Mouse (Mus musculus): ENCODE data around the gene Sytl3.

Sytl3 gene

DNA sequence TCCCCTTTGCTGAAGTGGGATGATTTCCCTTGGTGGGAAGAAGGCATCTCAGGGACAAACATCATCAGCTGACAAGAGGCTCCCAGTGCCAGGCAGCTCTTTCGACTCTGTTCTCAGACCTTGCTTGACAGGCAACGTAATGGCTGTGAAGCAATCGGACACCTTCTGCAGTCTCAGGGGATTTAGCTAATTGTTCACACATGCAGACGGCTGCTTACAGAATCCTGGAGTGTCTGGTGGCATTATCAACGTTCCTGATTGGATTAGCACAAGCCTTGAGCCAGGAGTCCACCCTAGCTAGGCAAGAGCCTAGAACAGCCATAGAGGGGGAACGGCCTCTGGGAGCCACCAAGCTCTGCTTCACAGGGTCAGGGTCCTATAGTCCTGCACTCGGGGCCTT lies 93.5 kb downstream of the Sytl3 start:
- no peak for TF ChIP-seq GATA4 (IDR thresholded peaks at IDR 0.05; ENCODE audit: insufficient replicate concordance, low read length)

DNA sequence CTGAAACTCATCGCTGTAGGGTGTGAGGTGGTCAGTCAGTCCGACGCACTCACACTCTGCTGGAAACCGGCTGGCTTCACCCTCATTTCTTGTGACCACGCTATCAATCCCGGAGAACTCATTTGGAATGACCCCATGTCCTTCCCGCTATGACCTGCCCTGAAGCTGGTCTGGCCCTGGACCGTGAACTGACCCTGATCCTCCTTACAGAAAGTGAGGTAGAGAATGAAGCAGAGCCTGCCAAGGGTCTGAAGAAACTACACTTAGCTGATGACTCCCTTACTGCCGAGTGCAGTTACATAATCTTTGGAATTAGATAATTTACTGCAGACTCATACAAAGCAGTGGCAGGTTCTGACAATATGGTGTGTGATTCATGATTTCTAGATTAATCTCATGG lies 96.3 kb downstream of the Sytl3 start:
- no peak for TF ChIP-seq GATA4 (IDR thresholded peaks at IDR 0.05; ENCODE audit: insufficient replicate concordance, low read length)

DNA sequence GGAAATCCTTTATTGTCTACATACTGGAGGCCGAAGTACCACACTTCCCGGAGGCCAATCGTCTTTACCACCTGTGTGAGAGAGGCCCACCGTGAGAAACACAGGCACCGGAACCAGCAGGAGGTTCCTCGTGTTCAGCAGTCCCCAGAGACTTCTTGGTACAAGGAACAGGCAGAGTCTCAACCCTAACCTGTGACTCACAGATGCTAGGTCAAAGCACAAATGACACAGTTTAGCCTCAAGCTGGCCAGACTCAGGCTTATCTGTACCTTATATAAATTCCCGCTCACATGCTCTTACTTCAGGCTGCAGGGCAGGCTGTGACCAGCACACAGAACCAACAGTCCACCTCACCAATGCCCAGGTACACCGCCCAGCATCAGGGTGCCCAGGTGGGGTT lies 97.0 kb downstream of the Sytl3 start:
- TF ChIP-seq GATA4 (IDR thresholded peaks at IDR 0.05; ENCODE audit: insufficient replicate concordance, low read length): no peak

DNA sequence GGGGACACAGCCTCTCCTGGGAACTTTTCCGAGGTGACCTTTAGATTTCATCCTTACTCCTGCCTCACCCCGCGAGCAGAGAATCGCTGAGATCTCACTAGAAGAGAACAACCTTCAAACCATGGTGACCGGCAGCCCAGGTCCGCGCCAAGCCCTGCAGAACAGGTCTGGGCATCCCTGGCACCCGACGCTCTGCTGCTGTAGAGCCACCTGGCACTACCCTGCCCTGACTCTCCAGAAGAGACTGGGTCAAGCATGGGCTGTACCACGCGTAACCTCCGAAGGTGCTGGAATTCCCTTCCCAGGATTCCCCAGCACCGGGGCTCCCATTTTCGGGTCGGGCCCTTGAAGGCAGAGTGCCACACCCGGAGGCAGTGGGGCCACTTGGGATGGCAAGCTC lies 99.0 kb downstream of the Sytl3 start:
- no peak for TF ChIP-seq GATA4 (IDR thresholded peaks at IDR 0.05; ENCODE audit: insufficient replicate concordance, low read length)

DNA sequence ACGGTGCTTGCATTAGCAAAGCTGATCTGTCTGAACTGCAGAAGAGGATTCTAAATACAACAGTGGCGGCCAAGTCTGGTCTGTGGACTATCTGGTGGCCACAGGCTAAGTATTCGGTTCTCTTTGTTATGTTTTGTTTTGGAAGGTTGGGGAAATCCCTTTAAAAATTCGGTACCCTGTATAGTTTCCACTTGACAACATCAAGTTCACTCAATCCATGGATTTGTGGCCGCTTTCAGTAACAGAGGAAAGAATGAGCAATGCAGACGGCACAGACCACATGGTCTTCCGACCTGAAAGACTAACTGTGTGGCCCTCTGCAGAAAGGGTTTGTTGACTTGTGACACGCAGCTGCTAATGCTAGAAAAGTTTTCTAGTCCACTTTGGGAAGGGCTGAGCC lies 100.0 kb downstream of the Sytl3 start:
- TF ChIP-seq GATA4 (IDR thresholded peaks at IDR 0.05; ENCODE audit: insufficient replicate concordance, low read length): no peak

DNA sequence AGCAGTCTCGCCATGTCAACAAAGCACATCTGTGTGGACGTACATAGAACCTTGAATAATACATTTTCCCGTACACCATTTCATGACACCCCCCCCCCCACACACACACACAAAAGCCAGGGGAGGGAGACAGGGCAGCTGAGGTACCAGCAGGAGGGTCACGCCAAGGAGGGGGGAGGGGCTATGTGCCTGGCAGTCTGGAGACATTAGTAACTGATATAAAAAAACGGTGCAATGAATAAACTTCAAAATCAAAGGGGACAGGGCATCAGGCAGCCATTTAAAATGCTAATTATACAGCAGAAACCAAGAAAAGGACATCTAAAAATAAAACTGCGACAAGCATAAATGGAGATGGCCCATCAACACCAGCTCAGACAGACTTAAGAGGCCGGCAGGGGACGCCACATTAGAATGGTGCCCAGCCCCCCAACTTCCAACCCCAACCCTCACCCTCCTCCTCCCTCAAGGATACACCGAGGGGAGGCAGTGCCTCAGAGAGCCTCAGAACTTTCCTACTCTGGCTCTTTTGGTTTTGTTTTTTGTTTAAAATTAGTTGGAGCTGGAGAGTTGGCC lies 100.9 kb downstream of the Sytl3 start:
- no peak for TF ChIP-seq GATA4 (IDR thresholded peaks at IDR 0.05; ENCODE audit: insufficient replicate concordance, low read length)

DNA sequence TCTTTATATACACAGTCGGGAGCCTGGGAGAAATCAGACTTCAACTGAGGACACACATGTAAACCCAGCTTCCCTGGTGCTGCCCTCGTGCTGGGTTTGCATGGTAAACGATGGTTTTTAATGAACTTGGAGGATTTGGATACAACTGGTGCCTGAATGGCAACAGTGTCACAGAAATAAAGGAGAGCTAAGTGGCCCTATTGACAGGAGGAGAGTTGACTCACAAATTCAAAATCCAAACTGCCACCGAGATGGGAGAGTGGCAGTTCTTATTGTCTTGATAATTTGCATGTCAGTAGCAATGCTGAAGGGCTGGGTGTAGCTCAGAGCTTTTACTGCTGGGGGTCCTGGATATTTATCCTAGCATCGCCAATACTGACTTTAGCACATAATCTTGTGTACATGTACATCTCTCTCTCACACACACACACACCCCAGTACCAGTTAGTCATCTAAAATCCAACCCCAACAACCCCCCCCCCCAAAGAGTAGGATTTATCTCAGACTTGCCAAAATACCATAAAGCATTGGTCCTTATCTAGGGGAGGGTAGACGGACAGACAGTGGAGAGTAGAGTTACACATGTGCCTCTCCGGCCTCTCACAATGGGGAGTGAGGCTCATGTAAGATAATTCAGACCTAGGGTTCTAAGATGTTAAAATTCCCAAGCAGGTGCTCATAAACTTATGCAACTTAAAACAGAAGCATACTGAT lies 104.8 kb downstream of the Sytl3 start:
- TF ChIP-seq GATA4 (IDR thresholded peaks at IDR 0.05; ENCODE audit: insufficient replicate concordance, low read length): no peak

DNA sequence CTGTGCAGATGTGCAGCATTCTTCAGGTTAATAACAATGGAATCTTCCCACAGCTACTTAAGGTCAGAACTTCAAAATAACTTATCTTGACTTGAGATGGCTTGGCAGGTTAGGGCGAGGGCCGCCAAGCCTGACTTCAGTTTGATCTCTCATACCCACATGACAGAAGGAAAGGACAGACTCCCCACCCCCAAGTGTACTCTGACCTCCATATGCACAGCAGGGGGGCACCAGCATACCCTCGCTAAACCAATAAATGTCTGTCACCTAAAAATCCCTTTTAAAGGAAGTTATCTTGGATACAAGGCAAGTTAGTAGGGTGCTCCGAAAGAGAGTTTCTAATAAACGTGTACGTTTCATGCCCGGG lies 105.3 kb downstream of the Sytl3 start:
- no peak for TF ChIP-seq GATA4 (IDR thresholded peaks at IDR 0.05; ENCODE audit: insufficient replicate concordance, low read length)

DNA sequence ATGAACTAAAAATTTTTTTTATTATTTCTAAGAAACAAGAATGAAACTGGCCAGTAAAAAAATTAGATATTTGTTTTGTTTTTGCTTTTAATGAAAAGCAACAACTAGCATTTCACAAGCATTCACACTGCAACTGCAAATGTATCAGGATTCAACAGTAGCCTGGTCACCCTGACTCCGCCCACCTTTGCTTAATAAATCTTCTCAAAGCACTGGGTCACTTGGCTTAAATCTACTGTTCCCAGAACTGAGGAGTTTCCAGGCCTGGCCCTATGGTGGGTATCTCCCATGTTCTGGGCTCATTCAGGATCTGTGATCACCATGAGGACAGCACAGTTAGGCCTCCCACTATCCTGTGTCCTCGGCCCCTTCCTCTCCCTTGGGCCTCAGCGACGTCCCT lies 105.8 kb downstream of the Sytl3 start:
- TF ChIP-seq GATA4 (IDR thresholded peaks at IDR 0.05; ENCODE audit: insufficient replicate concordance, low read length): no peak

DNA sequence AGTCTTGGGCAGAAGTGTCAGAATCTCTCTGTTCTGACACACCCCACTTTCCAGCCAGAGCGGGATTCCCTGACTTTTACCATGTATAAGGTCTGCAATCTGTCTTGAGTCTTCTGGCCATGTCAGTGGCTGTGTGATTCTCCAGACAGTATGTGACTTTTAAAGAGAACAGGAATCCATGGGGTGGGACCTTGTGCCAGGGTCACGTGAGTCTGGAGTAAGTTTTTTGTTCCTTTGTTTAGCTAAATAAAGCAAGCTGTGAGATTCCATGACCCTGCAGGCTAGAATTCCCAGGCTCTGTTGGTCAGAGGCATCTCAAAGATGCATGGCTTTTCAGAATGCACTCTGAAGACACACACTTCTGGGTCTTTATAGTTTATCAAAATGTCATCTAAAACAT lies 107.0 kb downstream of the Sytl3 start:
- TF ChIP-seq GATA4 (IDR thresholded peaks at IDR 0.05; ENCODE audit: insufficient replicate concordance, low read length): no peak

DNA sequence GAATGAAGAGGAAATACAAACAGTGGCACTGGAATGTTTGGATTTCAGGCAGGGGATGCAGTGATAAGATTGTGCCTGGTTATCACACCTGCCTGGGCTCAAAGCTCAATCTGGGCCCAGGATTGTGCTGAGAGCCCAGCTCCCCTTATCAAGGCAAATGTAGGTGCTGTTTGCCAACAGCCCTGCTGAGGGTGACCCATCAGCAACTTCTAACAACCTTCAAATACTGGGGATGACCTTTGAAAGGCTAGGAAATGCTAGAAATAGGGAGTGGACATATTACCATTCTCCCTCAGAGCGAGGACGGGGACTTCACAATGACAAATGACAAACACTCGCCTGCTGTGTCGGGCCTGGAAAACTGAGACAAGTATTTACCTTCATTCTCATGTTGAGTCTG lies 107.9 kb downstream of the Sytl3 start:
- TF ChIP-seq GATA4 (IDR thresholded peaks at IDR 0.05; ENCODE audit: insufficient replicate concordance, low read length): no peak

DNA sequence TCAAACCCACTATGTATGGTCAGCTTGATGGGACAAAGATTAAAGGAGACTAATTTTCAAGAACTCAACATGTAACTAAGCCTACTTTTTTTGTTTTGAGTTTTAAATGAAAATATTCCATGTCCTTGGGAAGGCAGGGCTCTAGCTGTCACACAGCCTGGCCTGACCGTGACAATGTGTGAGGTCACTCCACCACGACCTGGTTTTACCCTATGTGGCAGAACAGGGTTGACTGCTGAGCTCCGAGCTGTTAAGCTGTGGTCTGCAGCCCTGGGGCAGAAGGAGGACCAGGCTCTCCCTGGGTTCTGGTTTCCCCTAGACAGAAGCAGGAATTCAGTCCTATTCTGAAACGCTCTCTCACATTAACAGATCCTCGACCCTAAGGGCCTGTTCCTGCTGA lies 108.9 kb downstream of the Sytl3 start:
- TF ChIP-seq GATA4 (IDR thresholded peaks at IDR 0.05; ENCODE audit: insufficient replicate concordance, low read length): no peak

DNA sequence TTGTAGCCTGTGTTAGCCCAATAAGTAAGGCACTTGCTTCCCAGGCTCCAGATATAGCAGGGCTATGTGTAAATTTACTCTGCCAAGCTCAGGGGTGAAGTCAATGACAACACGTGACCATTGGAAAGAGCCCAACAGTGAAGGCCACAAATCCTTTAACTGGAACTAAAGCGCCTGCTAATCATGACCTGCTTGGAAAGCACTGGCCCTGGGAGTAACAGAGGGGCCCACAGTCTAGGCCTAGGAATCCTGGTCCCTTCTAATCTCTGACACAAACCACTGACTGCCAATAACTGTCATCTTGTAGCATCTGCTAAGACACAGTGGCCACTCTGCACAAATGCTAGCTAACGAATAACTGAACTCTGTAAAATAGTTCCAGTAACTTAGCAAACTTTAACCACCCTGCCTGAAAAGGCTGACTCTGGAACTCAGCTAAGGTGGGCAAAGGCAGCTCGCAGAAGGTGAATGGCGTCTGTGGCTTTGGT lies 109.5 kb downstream of the Sytl3 start:
- TF ChIP-seq GATA4 (IDR thresholded peaks at IDR 0.05; ENCODE audit: insufficient replicate concordance, low read length): no peak

DNA sequence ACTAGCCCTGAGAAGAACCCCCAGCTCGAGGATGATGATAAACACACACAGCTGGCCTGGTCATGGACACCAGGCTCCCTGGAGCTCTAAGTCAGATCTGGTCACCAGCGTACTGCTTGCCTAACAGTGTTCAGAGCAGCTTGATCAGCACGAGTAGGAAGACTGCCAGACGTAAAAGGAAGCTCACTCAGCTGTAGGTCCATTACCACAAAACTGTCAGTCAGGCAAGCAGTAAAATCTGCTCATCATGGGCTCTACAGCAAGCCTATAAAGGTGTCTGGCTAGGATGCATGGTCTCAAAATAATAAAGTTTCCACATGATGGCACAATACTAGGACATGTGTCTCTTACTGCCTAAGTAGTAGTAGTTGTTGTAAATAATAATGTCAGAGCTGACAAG lies 110.7 kb downstream of the Sytl3 start:
- TF ChIP-seq GATA4 (IDR thresholded peaks at IDR 0.05; ENCODE audit: insufficient replicate concordance, low read length): no peak

DNA sequence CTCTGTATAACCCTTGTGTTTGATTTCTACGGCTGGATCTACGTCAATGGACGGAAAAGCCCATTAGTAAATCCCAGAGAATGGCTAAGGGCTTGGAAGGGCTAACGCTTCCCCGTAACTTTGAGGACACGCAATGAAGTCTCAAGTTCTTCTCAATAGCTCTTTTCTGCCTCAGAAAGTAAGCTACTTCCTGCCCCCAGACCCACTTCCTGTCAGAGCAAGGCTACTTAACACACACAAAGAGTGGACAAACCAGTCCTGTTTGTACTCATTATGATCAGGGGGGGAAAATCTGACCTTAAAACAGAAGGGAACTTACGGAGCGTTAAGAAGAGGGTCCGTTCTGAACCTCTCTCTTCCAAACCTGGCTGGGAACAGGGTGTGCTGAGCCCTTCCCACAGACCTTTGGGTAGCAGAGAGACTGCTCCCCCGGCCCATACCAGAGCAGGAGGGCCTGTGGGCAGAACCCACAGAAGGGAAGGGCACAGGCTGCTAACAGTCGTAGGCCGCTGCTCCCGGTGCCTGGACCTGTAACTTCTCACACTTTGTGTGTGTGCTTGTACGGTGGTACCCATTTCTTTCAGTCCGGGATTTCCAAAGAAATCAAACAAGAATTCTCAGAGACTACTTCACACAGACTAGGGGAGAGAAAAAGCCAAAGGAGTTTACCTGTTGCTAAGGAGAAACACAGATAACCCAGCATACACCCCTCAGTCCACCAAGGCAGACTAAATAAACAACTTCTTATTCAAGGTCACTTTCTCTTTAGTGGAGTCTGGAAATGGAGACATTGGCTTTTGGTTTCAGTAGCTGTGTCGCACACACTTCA lies 113.0 kb downstream of the Sytl3 start:
- no peak for TF ChIP-seq GATA4 (IDR thresholded peaks at IDR 0.05; ENCODE audit: insufficient replicate concordance, low read length)

DNA sequence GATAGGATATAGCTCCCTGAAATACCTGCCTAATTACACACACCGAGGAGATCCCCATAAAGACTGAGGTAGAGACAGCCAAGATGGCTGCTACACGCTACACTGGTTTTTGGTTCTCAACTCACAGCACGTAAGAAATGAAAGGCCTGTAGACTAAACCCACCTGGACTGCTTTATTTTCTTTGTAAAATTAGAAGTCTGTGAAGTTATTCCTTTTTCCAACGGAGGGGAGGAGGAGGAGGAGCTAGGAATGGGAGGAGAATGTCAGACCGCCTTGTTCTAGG lies 113.5 kb downstream of the Sytl3 start:
- TF ChIP-seq GATA4 (IDR thresholded peaks at IDR 0.05; ENCODE audit: insufficient replicate concordance, low read length): no peak

All from liver, adult (tissue).